Mouse (Mus musculus): ENCODE data around the gene Grk6. TPM values are rescaled to one million over a fixed set of nuclear protein-coding genes. Genes with fewer than 3 reads are reported as not detected.

The Grk6 gene
- total RNA-seq (2014; rRNA removed) (70.4 and 71.9 TPM in 2 replicates), polyA plus RNA-seq (2015; fragmentation: Nextera tagmentation; extraction: Ambion mirVana) (35.5 and 35.8 TPM in 2 replicates)

GRCm38 (mm10) chr13:55444937-55445315 is at the start of gene Grk6:
TSS of gene Grk6 (plus strand) at chr13:55445072.
- DNase-seq (ENCODE audit: low spot score) (peak; percentile 100), ATAC-seq (ENCODE audit: low FRiP score) (peak; percentile 96)
- H3K27me3 ChIP-seq (ENCODE audit: insufficient read depth, low read length) = no peaks in the 10 kb centered on the region
- H3K4me3 ChIP-seq (ENCODE audit: low read depth, low read length) = peak within 1 kb of the TSS; percentile 80
- no peak for TF ChIP-seq CTCF (IDR thresholded peaks at IDR 0.05)
- peak within 1 kb of the TSS; percentile 86 for H3K4me2 ChIP-seq (ENCODE audit: low read depth, low read length, poor library complexity, severe bottlenecking)
- peaks cover 9% of the 10 kb centered on the region; the same call in 1 of the 2 replicates for H3K4me1 ChIP-seq (ENCODE audit: insufficient read depth, low read length)
- H3K27ac ChIP-seq (ENCODE audit: low read depth, low read length) = peak within 1 kb of the TSS; percentile 79
- peaks cover 4% of the 10 kb centered on the region; the same call in 1 of the 2 replicates for H3K36me3 ChIP-seq (ENCODE audit: insufficient read depth, low read length)
- no peaks in the 10 kb centered on the region for H3K9me3 ChIP-seq (ENCODE audit: low read length)
- peak within 1 kb of the TSS; percentile 80 for H3K9ac ChIP-seq (replicated peaks; ENCODE audit: low read length, poor library complexity, severe bottlenecking)
- WGBS = under 1% methylated on average over 35 of the region's 35 CpGs

DNA sequence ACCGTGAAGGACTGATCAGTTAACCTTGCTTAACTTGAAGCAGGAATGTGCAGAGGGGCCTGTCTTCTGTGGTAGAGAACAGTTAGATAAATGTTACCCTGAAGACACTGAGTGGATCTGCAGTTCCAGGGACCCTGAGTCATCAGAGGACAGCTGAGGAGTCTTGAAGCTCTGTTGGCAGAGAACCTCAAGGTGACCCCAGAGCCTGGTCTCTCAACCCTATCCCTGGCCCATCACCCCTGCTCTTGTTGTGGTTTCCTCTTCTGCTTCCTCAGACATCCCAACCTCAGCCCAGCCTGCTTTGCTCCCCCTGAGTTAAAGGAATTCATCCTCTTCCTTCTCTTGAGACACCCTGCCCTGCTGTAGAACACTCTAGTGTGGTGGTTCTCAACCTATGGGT is 46.8 kb upstream of the Grk6 start, which contains the start of gene Slc34a1:
Gene Slc34a1 (plus strand): TSS at position 100 of the 400 bp plus-strand sequence.
- H3K27me3 ChIP-seq (ENCODE audit: insufficient read depth, low read length) = no peaks in the 10 kb centered on the region
- H3K4me2 ChIP-seq (ENCODE audit: low read depth, low read length, poor library complexity, severe bottlenecking) = no peak within 1 kb of the TSS
- no peaks in the 10 kb centered on the region for H3K36me3 ChIP-seq (ENCODE audit: insufficient read depth, low read length)
- no peaks in the 10 kb centered on the region for H3K4me1 ChIP-seq (ENCODE audit: insufficient read depth, low read length)
- TF ChIP-seq CTCF (IDR thresholded peaks at IDR 0.05) = no peak
- no peaks in the 10 kb centered on the region for H3K9me3 ChIP-seq (ENCODE audit: low read length)
- no peak within 1 kb of the TSS for H3K27ac ChIP-seq (ENCODE audit: low read depth, low read length)
- ATAC-seq (ENCODE audit: low FRiP score) (no peak), DNase-seq (ENCODE audit: low spot score) (no peak)
- 88% methylated on average over 1 of the region's 1 CpGs for WGBS
- no peak within 1 kb of the TSS for H3K4me3 ChIP-seq (ENCODE audit: low read depth, low read length)
- no peak within 1 kb of the TSS for H3K9ac ChIP-seq (replicated peaks; ENCODE audit: low read length, poor library complexity, severe bottlenecking)

- no peak overlapping the region for H3K9ac ChIP-seq (replicated peaks; ENCODE audit: low read length, poor library complexity, severe bottlenecking)
- TF ChIP-seq CTCF (IDR thresholded peaks at IDR 0.05) = no peak
- no peak overlapping the region for H3K27ac ChIP-seq (ENCODE audit: low read depth, low read length)
- H3K4me1 ChIP-seq (ENCODE audit: insufficient read depth, low read length) = no peaks in the 10 kb centered on the region
- ATAC-seq (ENCODE audit: low FRiP score) (no peak), DNase-seq (ENCODE audit: low spot score) (no peak)
- no peak overlapping the region for H3K4me3 ChIP-seq (ENCODE audit: low read depth, low read length)
- H3K4me2 ChIP-seq (ENCODE audit: low read depth, low read length, poor library complexity, severe bottlenecking) = no peak overlapping the region
- H3K36me3 ChIP-seq (ENCODE audit: insufficient read depth, low read length) = no peaks in the 10 kb centered on the region
- 60% methylated on average over 5 of the region's 5 CpGs for WGBS
- no peaks in the 10 kb centered on the region for H3K27me3 ChIP-seq (ENCODE audit: insufficient read depth, low read length)
- H3K9me3 ChIP-seq (ENCODE audit: low read length) = no peaks in the 10 kb centered on the region
These were observed 45.4 kb upstream of the Grk6 start for GRCm38 (mm10) chr13:55399300-55400038.

DNA sequence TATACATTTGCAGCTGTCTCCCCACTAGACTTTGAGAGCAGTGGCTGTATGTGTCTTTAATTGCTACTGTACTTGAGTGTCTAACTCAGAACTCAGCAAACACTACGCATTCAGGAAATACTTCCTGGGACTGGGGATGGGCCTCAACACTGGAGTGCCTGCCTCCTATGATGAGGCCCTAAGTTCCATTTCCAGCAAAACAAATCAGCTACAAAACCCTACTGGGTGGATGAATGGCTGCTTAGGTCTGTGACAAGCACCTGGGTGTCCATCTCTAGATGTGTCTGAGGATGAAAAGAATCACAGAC is 44.9 kb upstream of the Grk6 start:
- TF ChIP-seq CTCF (IDR thresholded peaks at IDR 0.05) = no peak
- Histone ChIP-seq H3K4me1 (ENCODE audit: insufficient read depth, low read length) (no peaks in the 10 kb centered on the region), H3K27me3 (ENCODE audit: insufficient read depth, low read length) (no peaks in the 10 kb centered on the region), H3K36me3 (ENCODE audit: insufficient read depth, low read length) (no peaks in the 10 kb centered on the region), H3K9ac (replicated peaks; ENCODE audit: low read length, poor library complexity, severe bottlenecking) (no peak overlapping the region), H3K4me2 (ENCODE audit: low read depth, low read length, poor library complexity, severe bottlenecking) (no peak overlapping the region), H3K9me3 (ENCODE audit: low read length) (no peaks in the 10 kb centered on the region), H3K27ac (ENCODE audit: low read depth, low read length) (no peak overlapping the region), H3K4me3 (ENCODE audit: low read depth, low read length) (no peak overlapping the region)
- 80% methylated on average over 1 of the region's 1 CpGs for WGBS
- ATAC-seq (ENCODE audit: low FRiP score) = no peak
- DNase-seq (ENCODE audit: low spot score) = no peak

DNA sequence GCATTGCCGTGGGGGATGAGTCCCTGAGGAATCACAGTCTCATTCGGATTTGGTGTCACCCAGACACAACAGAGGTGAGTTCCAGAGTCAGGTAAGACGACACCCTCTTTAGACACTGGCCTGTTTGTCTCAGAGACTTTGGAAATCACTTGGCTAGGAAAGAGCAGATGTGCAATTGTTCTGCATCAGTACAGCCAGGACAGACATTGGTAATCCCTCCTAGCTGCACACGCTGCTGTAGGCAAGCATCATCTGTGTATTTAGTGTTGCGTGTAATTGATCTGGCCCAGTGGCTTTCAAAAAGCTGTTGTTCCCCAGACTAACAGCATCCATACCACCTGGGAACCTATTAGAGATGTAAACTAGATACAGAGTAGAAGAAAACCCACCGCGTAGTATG is 41.6 kb upstream of the Grk6 start:
- Histone ChIP-seq H3K4me2 (ENCODE audit: low read depth, low read length, poor library complexity, severe bottlenecking) (no peak overlapping the region), H3K27ac (ENCODE audit: low read depth, low read length) (no peak overlapping the region), H3K9me3 (ENCODE audit: low read length) (no peaks in the 10 kb centered on the region), H3K4me3 (ENCODE audit: low read depth, low read length) (no peak overlapping the region), H3K27me3 (ENCODE audit: insufficient read depth, low read length) (no peaks in the 10 kb centered on the region; the same call in 1 of the 2 replicates), H3K9ac (replicated peaks; ENCODE audit: low read length, poor library complexity, severe bottlenecking) (no peak overlapping the region), H3K36me3 (ENCODE audit: insufficient read depth, low read length) (no peaks in the 10 kb centered on the region), H3K4me1 (ENCODE audit: insufficient read depth, low read length) (peaks cover 4% of the 10 kb centered on the region; the same call in 1 of the 2 replicates)
- WGBS = 60% methylated on average over 7 of the region's 7 CpGs
- ATAC-seq (ENCODE audit: low FRiP score) (no peak), DNase-seq (ENCODE audit: low spot score) (peak; percentile 50)
- no peak for TF ChIP-seq CTCF (IDR thresholded peaks at IDR 0.05)
